Mouse (Mus musculus): ENCODE results near the gene Zbtb8a. TPM values are rescaled to one million over a fixed set of nuclear protein-coding genes. Genes with fewer than 3 reads are reported as not detected.

Gene Zbtb8a
- total RNA-seq, 2 experiments from 2014 or later = 2.9 to 3.0 TPM

DNA sequence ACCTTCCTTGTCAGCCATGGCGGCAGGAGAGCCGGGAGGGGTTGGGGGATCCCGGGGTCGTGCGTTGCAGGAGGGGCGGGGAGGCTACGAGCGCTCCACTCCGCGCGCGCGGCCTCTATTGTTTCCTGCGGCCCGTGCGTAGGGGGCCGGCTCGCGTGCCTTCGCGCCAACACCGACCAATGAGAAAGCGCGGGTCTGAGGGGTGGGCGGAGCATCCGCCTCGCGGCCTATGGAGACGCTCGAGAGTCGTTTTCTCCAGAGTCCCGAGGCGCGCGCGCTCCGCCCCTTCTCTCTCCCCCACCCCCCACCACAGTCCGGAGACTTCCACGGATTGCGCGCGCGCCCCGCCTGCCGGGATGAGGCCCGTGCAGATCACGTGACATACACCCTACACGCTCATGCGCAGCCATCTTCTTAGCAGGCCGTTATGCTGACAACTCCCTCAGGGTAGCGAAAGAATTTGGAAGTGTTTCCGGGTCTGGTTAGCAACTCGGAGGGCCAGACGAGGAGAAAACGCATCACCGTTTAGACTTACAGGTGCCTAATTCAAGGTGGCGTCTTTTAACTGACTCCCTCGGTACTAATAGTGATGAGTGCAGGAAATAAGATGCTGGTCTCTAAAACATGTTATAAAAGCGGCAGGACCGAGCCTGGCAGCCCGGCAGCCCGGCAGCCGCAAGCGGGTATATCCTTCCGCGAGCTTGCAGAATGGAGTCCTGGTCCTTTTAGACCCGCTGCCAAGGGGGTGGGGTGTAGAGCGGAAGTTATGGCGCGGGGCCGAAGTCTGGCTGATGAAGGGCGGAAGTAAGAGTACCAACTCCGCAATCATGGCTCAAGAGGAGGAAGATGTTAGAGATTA is 42.5 kb downstream of the Zbtb8a start, which contains the start of the genes Rbbp4 and Zbtb8os:
Rbbp4 (minus strand) TSS at position 155 of the 859 bp plus-strand sequence.
Zbtb8os (plus strand) TSS at position 480 of the 859 bp plus-strand sequence.
- DNase-seq = peak; percentile 97 to 98

DNA sequence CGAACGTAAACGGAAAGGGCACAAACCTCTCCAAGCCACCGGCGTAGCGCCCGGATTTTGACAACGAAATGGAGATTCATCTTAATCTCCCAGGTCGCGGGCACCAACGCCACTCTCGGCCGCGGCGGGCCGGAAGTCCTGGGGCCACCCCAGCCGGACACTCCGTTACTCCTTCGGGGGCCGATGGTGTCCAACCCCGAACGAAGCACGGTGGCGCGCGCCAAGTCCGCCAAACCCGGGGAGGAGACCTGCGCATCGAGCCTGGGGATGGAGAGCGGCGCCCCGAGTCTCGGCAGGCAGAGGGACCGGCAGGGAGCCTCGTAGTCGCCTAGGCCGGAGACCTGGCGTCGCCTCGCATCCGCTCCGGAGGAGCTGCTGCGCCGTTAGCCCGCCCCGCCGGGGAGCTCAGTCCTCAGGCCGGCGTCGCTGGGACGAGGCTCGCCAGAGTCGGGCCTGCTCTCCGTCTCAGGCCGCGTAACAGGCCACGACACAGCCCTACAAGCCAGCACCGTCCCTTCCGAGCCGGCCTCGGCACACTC is 43.2 kb downstream of the Zbtb8a start:
- no peak for DNase-seq

DNA sequence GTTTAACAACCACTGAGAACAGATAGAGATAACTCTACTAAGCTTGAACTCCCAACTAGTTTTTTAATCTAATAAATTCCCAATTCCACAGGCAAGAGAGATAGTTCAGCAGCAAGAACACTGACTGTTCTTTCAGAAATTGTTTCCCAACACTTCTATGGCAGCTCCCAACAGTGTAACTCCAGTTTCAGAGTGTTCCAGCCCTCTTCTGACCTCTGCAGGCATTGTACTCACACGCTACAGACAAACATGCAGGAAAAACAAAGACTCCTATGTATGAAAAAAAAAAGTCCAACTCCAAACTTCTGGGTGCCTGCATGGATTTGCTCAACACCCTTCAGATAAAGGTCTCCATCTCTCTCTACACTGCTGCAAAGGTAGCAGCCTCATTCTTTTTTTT is 45.1 kb downstream of the Zbtb8a start:
- no peak for DNase-seq

DNA sequence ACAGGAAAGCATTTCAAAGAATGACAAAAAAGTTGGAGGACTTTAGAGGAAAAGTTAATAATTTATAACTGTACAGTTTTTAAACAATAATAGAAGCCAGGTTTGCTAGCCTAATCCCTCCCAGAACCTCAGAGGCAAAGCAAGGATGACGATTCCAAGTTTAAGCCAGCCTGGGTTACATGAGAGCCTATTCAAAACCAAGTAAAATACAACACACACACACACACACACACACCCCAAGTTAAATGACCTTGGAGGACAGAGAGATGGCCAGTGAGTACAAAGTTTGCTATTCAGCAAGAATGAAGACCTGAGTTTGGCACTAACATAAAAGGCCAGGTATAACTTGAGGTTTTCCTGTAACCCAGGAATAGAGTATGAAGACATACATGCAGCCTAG is 51.7 kb downstream of the Zbtb8a start:
- no peak for DNase-seq

DNA sequence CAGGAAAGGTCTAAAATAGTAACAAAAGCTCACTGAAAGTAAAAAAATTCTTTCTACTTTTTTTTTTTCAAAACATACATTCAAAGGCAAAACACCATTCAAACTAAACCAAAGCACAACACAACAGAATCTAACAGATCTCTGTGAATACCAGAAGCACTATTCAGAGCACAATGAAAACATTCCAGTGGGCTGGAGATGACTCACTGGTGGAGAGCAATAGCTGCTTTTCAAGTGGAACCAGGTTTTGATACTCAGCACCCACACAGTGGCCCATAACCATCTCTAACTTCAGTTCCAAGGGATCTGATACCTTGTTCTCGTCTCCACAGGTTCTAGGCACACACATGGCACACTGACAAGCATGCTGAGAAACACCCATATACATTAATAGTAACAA is 53.2 kb downstream of the Zbtb8a start:
- no peak for DNase-seq

DNA sequence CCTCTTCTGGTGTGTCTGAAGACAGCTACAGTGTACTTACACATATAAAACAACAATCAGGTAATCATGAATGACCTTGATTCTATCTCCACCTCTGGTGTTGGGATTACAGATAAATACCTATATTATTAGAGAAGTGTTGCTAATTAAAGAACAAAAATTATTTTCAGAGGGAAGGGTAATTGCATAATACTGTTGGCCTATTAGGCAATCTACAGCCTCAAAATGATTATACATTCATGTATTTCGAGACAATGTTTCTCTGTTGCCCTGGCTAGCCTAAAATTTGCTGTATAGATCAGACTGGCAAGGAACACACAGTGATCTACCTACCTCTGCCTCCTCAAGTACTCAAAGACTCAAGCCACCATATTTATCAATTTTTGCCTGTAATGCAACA is 54.4 kb downstream of the Zbtb8a start:
- DNase-seq = no peak

DNA sequence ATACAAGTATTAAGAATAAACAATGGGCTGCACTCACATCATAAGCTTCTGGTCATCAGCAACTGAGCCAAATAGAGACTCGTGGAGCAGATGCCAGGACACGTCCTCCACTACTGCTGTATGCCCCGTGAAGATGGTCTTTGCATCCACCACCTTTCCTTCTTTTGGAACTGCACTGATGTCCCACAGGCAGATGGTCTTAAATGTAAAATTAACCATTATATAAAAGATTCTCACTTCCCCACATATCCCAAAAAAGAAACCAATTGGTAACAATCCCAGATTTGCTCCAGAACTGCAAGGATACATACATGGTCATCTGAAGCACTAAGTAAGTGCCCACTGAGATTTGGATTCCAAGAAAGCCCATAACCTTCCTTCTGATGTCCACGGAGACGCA is 55.9 kb downstream of the Zbtb8a start:
- DNase-seq = no peak

DNA sequence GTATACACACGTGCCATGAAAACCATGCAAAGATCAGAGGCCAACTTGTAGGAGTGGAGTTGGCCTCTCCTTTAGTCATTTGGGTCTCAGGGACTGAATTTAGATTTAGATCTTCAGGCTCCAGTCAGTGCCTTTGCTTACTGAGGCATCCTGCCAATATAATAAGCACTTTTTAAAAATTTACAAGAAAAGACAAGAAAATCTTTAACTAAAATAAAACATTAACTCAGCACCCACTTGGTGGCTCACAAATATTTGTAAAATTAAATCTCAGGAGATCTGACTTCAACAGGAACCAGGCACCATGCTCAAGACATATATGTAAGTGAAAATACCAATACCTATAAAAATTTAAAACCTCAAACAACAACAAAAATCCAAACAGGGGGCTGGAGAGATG is 57.0 kb downstream of the Zbtb8a start:
- DNase-seq = no peak

DNA sequence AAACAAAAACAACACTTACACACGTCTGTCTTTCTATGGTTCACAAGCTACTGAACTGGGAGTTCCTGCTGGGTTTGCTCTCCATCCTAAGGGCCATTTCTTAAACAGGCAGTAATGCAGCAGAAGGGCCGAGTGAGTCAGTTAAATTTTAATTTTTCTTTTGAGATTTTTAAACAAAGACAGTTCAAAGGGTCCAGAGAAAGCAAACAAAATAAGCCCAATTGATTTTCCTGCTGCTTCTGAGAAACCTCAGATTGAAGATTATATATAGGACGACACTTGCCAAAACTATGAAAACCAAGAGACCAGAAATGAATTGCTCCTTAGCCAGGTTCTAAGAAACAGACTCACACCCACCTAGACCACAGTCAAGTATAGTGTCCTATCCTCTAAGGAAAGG is 64.0 kb downstream of the Zbtb8a start:
- no peak for DNase-seq

DNA sequence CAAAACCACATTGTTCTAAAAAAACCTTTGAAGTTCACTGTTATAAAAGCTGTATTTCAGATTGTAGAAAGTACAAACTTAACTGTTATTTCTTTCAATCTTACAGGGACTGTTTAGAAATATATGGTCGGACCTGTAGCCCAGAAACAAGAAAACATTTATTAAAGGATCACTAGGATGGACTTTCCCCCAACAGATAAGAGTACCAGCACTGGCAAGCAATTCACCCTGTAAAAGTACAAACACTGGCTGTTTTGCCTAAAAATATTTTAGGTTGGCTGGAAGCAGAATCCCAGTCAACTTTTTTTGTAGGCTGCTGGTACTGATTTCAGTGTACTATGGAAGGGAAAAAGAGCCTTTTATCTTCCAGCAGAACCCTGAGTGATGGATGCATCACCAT is 70.0 kb downstream of the Zbtb8a start:
- DNase-seq = no peak

DNA sequence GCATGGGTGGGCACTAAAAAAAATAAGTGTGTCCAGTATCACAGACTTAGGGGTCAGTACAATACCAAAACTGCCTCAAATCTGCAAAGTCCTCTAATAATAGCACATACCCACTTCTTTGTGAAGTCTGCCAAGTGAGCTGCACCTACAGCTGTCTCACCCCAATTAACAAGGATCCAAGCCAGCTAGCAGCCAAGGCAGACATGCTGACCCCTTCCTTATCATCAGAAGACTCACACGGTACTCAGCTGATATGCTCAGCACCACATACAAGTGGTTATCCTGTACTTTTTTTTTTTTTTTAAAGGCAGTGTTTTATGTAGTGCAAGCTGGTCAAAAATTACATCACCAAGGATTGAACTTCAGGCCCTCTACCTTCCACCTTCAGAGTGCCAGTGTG is 73.6 kb downstream of the Zbtb8a start:
- DNase-seq = no peak

DNA sequence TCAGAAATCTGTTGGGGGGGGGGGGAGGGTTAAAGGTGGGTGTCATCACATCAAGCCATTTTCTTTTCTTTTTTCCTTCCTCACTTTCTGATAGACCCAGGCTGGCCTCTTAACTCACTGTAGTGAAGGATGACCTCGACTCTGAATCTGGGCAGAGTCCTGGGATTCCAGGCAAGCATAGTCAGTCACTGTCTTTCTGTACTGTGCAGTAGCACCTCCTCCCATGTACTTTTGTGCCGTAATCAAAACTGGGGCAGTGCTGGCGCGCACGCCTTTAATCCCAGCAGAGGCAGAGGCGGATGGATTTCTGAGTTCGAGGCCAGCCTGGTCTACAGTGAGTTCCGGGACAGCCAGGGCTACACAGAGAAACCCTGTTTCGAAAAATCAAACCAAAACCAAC is 74.1 kb downstream of the Zbtb8a start:
- DNase-seq = peak in 1 of 2 experiments; percentile 7

Other genes starting within 250 kb of the Zbtb8a start
- gene Fndc5, start 241.1 kb downstream of the Zbtb8a start, total RNA-seq (2021) = 100 to 1,000 TPM; 312 to 343 TPM
- gene S100pbp, start 188.4 kb downstream of the Zbtb8a start, total RNA-seq (2021) = 1 to 10 TPM; 8.4 to 9.2 TPM
- gene Yars, start 188.4 kb downstream of the Zbtb8a start, total RNA-seq (2021) = 10 to 100 TPM; 25.6 to 33.4 TPM
- gene C77080, start 116.7 kb downstream of the Zbtb8a start, total RNA-seq (2021) = 1 to 10 TPM; 2.6 to 3.0 TPM
- 10 to 100 TPM; 18.9 to 24.9 TPM for gene Sync, start 90.5 kb downstream of the Zbtb8a start, total RNA-seq (2021)
- gene Rbbp4, start 42.7 kb downstream of the Zbtb8a start, total RNA-seq (2021) = 10 to 100 TPM; 74.1 to 78.0 TPM
- gene Zbtb8os, start 42.4 kb downstream of the Zbtb8a start, total RNA-seq (2021) = 10 to 100 TPM; 22.4 to 30.2 TPM
- under 1 TPM in 1 of 2 experiments, not detected in 1; 0.69 TPM for gene Zbtb8b, start 62.7 kb upstream of the Zbtb8a start, total RNA-seq (2021)
- 10 to 100 TPM; 46.7 to 49.1 TPM for gene Bsdc1, start 83.5 kb upstream of the Zbtb8a start, total RNA-seq (2021)
- gene Tssk3, start 112.9 kb upstream of the Zbtb8a start, total RNA-seq (2021) = not detected
- under 1 TPM in 1 of 2 experiments, not detected in 1; 0.57 TPM for gene Fam229a, start 113.1 kb upstream of the Zbtb8a start, total RNA-seq (2021)
- 1 to 10 TPM; 4.5 to 4.7 TPM for gene Marcksl1, start 135.5 kb upstream of the Zbtb8a start, total RNA-seq (2021)
- gene Hdac1, start 164.6 kb upstream of the Zbtb8a start, total RNA-seq (2021) = 10 to 100 TPM; 12.5 to 17.5 TPM
- 1 to 10 TPM in 1 of 2 experiments, under 1 TPM in 1; 0.32 to 5.0 TPM for gene Lck, start 195.5 kb upstream of the Zbtb8a start, total RNA-seq (2021)
- under 1 TPM in 1 of 2 experiments, not detected in 1; 0.44 TPM for gene Fam167b, start 200.4 kb upstream of the Zbtb8a start, total RNA-seq (2021)
- 100 to 1,000 TPM; 114 to 126 TPM for gene Eif3i, start 222.5 kb upstream of the Zbtb8a start, total RNA-seq (2021)
- 10 to 100 TPM; 40.6 to 45.1 TPM for gene Tmem234, start 222.6 kb upstream of the Zbtb8a start, total RNA-seq (2021)
- under 1 TPM; 0.74 to 0.90 TPM for gene Dcdc2b, start 236.1 kb upstream of the Zbtb8a start, total RNA-seq (2021)
- 10 to 100 TPM; 16.4 to 18.8 TPM for gene Iqcc, start 241.0 kb upstream of the Zbtb8a start, total RNA-seq (2021)
- 10 to 100 TPM; 14.2 to 15.0 TPM for gene Ccdc28b, start 245.8 kb upstream of the Zbtb8a start, total RNA-seq (2021)